Mouse (Mus musculus) large intestine, adult 2 months (tissue): Measurements from ENCODE around the gene Dact3. TPM values are rescaled to one million over a fixed set of nuclear protein-coding genes. Genes with fewer than 3 reads are reported as not detected.

ENCODE experiments used
- DNase-seq: peaks from one replicate; pipeline ENCODE4 v3.0.0-alpha.2; 2012; ENCODE audit warnings: low read depth, low spot score
- WGBS: fragments of 180-500 bp; shearing (Covaris S2); methylation state at CpG from one replicate; pipeline ENCODE4 v1.1.7; 2018; 5-methylcytosine and 5-hydroxymethylcytosine counted together
- polyA plus RNA-seq: library from polyadenylated mRNA; depleted of rRNA; stranded (reverse); fragments of >200 nt; gene quantifications from 2 replicates; pipeline ENCODE4 v1.2.3, GENCODE M21; 2012; rRNA removed

Dact3 gene
- polyA plus RNA-seq, 1 experiment = 10.9 TPM

GRCm38 (mm10) chr7:16930850-16931249 is 55.7 kb downstream of the Dact3 start:
- no peak for DNase-seq
- 9% methylated on average over 1 of the region's 1 CpGs for WGBS

GRCm38 (mm10) chr7:16931968-16932627 is 57.0 kb downstream of the Dact3 start:
- peak; percentile 87 for DNase-seq
- WGBS = 18% methylated on average over 14 of the region's 14 CpGs

GRCm38 (mm10) chr7:16932704-16933577 is 57.8 kb downstream of the Dact3 start:
- no peak for DNase-seq
- 34% methylated on average over 14 of the region's 14 CpGs for WGBS

Other genes starting within 250 kb of the Dact3 start
- not detected in 2 replicates for gene Ceacam15, start 199.6 kb upstream of the Dact3 start, polyA plus RNA-seq
- gene Ceacam9, start 153.4 kb upstream of the Dact3 start, polyA plus RNA-seq = 0.08 TPM in 1 of 2 replicates, not detected in the other
- gene Ap2s1, start 136.9 kb upstream of the Dact3 start, polyA plus RNA-seq = 431 and 452 TPM in 2 replicates
- gene Slc1a5, start 94.0 kb upstream of the Dact3 start, polyA plus RNA-seq = 82.4 and 114 TPM in 2 replicates
- 100.0 and 115 TPM in 2 replicates for gene Strn4, start 59.4 kb upstream of the Dact3 start, polyA plus RNA-seq
- gene Fkrp, start 58.6 kb upstream of the Dact3 start, polyA plus RNA-seq = 11.7 and 15.7 TPM in 2 replicates
- gene Prkd2, start 32.4 kb upstream of the Dact3 start, polyA plus RNA-seq = 23.6 and 32.4 TPM in 2 replicates
- gene Gng8, start 16.5 kb downstream of the Dact3 start, polyA plus RNA-seq = 3.1 and 3.6 TPM in 2 replicates
- 1.5 and 1.7 TPM in 2 replicates for gene Ptgir, start 31.2 kb downstream of the Dact3 start, polyA plus RNA-seq
- gene Calm3, start 48.8 kb downstream of the Dact3 start, polyA plus RNA-seq = 442 and 456 TPM in 2 replicates
- gene Pnmal2, start 69.4 kb downstream of the Dact3 start, polyA plus RNA-seq = 1.2 and 2.3 TPM in 2 replicates
- gene Pnmal1, start 84.4 kb downstream of the Dact3 start, polyA plus RNA-seq = 0.22 and 0.43 TPM in 2 replicates
- 0.15 and 0.16 TPM in 2 replicates for gene Gm42372, start 107.8 kb downstream of the Dact3 start, polyA plus RNA-seq
- gene Ccdc8, start 117.4 kb downstream of the Dact3 start, polyA plus RNA-seq = 1.0 and 1.1 TPM in 2 replicates
- gene Ppp5c, start 152.6 kb downstream of the Dact3 start, polyA plus RNA-seq = 198 and 205 TPM in 2 replicates
- gene Hif3a, start 187.1 kb downstream of the Dact3 start, polyA plus RNA-seq = 0.70 and 0.71 TPM in 2 replicates
- gene Psg16, start 198.7 kb downstream of the Dact3 start, polyA plus RNA-seq = 0.02 TPM in 1 of 2 replicates, not detected in the other